Mouse (Mus musculus): ENCODE results near the gene Cdh13. TPM values are rescaled to one million over a fixed set of nuclear protein-coding genes. Genes with fewer than 3 reads are reported as not detected.

Cdh13 gene
- polyA plus RNA-seq, 1 experiment from 2014 or later = 20.0 TPM

GRCm38 (mm10) chr8:119300335-119300734, 1016.8 kb downstream of the Cdh13 start:
- Histone ChIP-seq H3K4me2 (replicated peaks) (no peak overlapping the region), H3K4me3 (replicated peaks) (no peak overlapping the region), H3K9me3 (replicated peaks) (peaks cover 9% of the 10 kb centered on the region; the same call in 1 of the 2 replicates), H3K4me1 (no peaks in the 10 kb centered on the region), H3K27me3 (no peaks in the 10 kb centered on the region), H3K9ac (no peak overlapping the region), H3K27ac (replicated peaks) (no peak overlapping the region), H3K36me3 (no peaks in the 10 kb centered on the region)
- no peak for ATAC-seq (ENCODE audit: insufficient number of reproducible peaks, low FRiP score, low TSS enrichment, low read depth)
- WGBS = 83% methylated on average over 5 of the region's 5 CpGs

DNA sequence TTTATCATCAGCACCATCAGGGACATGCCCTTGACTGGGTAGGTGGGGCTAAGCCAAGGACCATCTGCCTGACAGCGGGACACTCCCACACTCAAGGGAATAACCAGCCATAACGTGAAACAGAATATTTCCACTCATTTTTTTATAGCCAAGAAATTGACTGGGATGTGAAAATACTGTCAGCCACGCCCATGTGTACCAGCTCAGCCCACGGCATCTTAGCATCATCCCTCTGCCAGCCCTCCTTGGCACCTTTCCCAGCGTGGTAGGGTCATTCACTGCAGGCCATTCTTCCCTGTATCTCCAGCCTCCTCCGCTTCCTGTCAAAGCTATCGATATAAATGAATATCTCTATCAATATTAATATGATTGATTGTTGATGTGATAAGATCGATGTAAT, 1020.7 kb downstream of the Cdh13 start:
- Histone ChIP-seq H3K36me3 (no peaks in the 10 kb centered on the region), H3K27ac (replicated peaks) (no peak overlapping the region), H3K4me1 (no peaks in the 10 kb centered on the region), H3K9ac (no peak overlapping the region), H3K4me3 (replicated peaks) (no peak overlapping the region), H3K4me2 (replicated peaks) (no peak overlapping the region), H3K9me3 (replicated peaks) (peaks cover 9% of the 10 kb centered on the region; the same call in 1 of the 2 replicates), H3K27me3 (no peaks in the 10 kb centered on the region)
- WGBS = 68% methylated on average over 8 of the region's 8 CpGs
- ATAC-seq (ENCODE audit: insufficient number of reproducible peaks, low FRiP score, low TSS enrichment, low read depth) = no peak

DNA sequence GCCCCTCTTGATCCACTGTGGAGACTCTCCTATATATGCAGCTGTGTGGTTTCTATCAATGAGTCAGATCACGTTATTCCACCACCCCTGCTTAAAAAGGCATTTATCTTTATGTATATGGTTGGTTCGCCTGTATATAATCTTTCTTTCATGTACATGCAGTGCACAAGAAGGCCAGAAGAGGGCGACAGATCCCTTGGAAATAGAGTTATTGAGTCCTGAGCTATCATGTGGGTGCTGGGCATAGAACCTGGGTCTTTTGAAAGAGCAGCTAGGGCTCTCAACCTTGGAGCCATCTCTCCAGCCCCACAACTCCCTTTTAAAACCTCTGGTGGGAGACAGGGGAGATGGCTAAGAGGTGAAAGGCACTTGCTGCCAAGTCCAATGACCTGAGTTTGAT, 1027.9 kb downstream of the Cdh13 start:
- Histone ChIP-seq H3K4me2 (replicated peaks) (no peak overlapping the region), H3K4me3 (replicated peaks) (no peak overlapping the region), H3K9ac (no peak overlapping the region), H3K36me3 (no peaks in the 10 kb centered on the region), H3K27me3 (no peaks in the 10 kb centered on the region), H3K9me3 (replicated peaks) (no peaks in the 10 kb centered on the region), H3K4me1 (no peaks in the 10 kb centered on the region), H3K27ac (replicated peaks) (no peak overlapping the region)
- 29% methylated on average over 3 of the region's 3 CpGs for WGBS
- ATAC-seq (ENCODE audit: insufficient number of reproducible peaks, low FRiP score, low TSS enrichment, low read depth) = no peak

DNA sequence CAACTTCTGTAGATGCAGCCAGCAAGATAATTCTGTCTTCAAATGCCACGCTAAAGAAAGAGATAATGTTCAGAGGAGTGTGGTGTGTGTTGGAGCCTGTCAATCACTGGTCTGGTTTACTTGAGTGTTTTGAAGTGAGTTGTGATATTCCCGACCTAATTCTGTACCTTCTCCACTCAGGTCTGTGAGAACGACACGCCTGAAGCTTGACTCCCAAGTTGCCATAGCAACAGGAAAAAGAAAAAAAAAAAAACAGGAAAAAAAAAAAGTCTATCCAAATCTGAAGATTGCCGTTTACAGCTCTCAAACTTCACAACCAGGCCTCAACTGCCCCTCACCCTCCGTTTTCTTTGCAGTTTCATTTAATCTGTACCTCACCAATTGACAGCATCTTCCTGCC, 1039.7 kb downstream of the Cdh13 start:
- Histone ChIP-seq H3K9me3 (replicated peaks) (no peaks in the 10 kb centered on the region), H3K4me1 (no peaks in the 10 kb centered on the region), H3K9ac (no peak overlapping the region), H3K4me3 (replicated peaks) (no peak overlapping the region), H3K4me2 (replicated peaks) (no peak overlapping the region), H3K27me3 (no peaks in the 10 kb centered on the region), H3K36me3 (no peaks in the 10 kb centered on the region), H3K27ac (replicated peaks) (no peak overlapping the region)
- WGBS = 53% methylated on average over 6 of the region's 6 CpGs
- ATAC-seq (ENCODE audit: insufficient number of reproducible peaks, low FRiP score, low TSS enrichment, low read depth) = no peak

- 69% methylated on average over 4 of the region's 4 CpGs for WGBS
- Histone ChIP-seq H3K9ac (no peak overlapping the region), H3K4me3 (replicated peaks) (no peak overlapping the region), H3K4me1 (no peaks in the 10 kb centered on the region), H3K9me3 (replicated peaks) (0 out of 2 replicates have a peak, but pooled peaks cover 3% of the 10 kb centered on the region), H3K36me3 (no peaks in the 10 kb centered on the region), H3K27me3 (peaks cover 2% of the 10 kb centered on the region; the same call in 1 of the 2 replicates), H3K27ac (replicated peaks) (no peak overlapping the region), H3K4me2 (replicated peaks) (no peak overlapping the region)
- ATAC-seq (ENCODE audit: insufficient number of reproducible peaks, low FRiP score, low TSS enrichment, low read depth) = no peak
These were observed 1056.0 kb downstream of the Cdh13 start for GRCm38 (mm10) chr8:119339546-119339945.

DNA sequence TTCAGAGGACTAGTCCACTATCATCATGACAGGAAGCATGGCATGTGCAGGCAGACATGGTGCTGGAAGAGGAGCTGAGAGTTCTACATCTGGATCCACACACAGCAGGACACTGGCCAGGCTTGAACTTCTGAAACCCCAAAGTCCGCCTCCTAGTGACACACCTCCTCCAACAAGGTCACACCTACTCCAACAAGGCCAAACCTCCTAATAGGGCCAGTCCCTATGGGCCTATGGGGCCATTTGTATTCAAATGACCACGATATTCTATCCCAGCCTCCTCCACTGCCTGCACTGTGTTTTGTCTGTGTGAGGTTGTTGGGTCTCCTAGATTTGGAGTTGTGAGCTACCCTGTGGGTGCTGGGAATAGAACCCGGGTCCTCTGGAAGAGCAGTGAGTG, 1060.1 kb downstream of the Cdh13 start:
- H3K27me3 ChIP-seq = peaks cover 2% of the 10 kb centered on the region; the same call in 1 of the 2 replicates
- WGBS = 82% methylated on average over 3 of the region's 3 CpGs
- peaks cover 23% of the 10 kb centered on the region for H3K36me3 ChIP-seq
- peak overlapping the region; percentile 57 for H3K4me2 ChIP-seq (replicated peaks)
- peak overlapping the region; percentile 99; the same call in 1 of the 2 replicates for H3K4me3 ChIP-seq (replicated peaks)
- 0 out of 2 replicates have a peak, but pooled peaks cover 3% of the 10 kb centered on the region for H3K9me3 ChIP-seq (replicated peaks)
- ATAC-seq (ENCODE audit: insufficient number of reproducible peaks, low FRiP score, low TSS enrichment, low read depth) = peak; percentile 8; the same call in 1 of the 2 replicates
- H3K27ac ChIP-seq (replicated peaks) = no peak overlapping the region
- no peak overlapping the region for H3K9ac ChIP-seq
- peaks cover 7% of the 10 kb centered on the region for H3K4me1 ChIP-seq

DNA sequence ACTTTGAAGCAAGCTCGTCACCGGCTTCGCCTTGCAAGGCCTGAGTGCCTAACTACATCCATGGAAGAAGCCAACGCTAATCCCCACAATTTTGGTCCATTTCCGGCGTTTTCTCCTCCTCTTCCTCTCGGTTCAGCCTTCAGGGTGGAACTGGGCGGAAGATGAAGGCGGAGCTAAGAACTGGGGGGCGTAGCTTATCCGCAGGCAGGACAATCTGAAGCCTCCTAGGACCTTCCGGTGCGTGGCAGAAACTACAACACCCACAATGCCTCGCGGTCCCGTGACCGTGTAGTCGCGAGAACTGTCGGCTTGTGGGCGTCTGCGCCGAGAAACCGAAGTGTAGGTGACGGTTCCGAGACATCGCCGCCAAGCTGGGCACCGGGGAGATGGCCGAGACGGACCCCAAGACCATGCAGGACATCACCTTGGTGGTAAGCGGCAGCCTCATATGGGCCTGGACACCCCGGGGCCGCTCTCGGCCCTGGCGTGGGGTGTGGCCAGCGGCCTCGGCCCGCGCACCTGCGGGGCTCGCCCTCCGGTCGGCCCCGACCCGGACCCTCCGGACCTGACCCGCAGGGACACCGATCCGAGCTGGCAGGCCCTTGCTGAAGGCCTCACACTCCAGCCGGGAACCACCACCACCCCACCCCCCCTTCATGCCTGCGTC, 1060.8 kb downstream of the Cdh13 start, which contains the start of gene Hsbp1:
Gene Hsbp1, plus strand, starts transcription at position 299 of the 667 bp plus-strand sequence.
- H3K27ac ChIP-seq (replicated peaks) = peak within 1 kb of the TSS; percentile 66; the same call in 1 of the 2 replicates
- 2% methylated on average over 52 of the region's 52 CpGs for WGBS

DNA sequence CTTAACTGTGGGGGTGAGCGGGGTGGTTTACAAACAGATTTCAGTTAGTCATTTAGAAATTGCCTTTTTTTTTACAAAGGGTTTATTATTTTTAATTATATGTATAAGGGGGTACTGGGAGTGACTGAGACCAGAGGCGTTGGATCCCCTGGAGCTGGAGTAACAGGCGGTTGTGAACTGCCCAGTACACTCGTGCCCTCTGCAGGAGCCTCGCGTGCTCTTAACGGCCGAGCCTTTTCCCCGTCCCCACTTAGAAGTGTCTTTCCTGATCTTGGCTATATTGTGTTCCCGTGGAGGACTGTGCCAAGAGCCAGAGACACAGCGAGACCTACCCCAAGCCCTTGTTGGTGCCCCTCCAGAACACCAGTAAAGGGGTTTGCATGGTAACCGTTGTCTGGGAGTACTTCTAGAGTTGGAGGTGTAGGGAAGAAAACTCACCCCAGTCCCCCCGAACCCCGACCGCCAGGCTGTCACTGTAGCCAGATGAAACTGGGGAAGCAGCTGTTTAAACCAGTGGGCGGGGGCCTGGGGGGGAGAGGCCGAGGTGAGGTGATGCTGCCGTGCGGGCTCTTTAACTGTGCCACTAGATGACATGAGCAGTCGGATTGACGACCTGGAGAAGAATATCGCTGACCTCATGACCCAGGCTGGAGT, 1061.6 kb downstream of the Cdh13 start:
- ATAC-seq (ENCODE audit: insufficient number of reproducible peaks, low FRiP score, low TSS enrichment, low read depth) = no peak
- Histone ChIP-seq H3K4me3 (replicated peaks) (peak overlapping the region; percentile 99), H3K9me3 (replicated peaks) (0 out of 2 replicates have a peak, but pooled peaks cover 3% of the 10 kb centered on the region), H3K27me3 (peaks cover 2% of the 10 kb centered on the region; the same call in 1 of the 2 replicates), H3K4me2 (replicated peaks) (peak overlapping the region; percentile 57), H3K27ac (replicated peaks) (no peak overlapping the region), H3K4me1 (peaks cover 7% of the 10 kb centered on the region), H3K9ac (peak overlapping the region; percentile 99), H3K36me3 (peaks cover 34% of the 10 kb centered on the region)
- WGBS = 55% methylated on average over 22 of the region's 22 CpGs

More for the DNA sequence above, 1060.8 kb downstream of the Cdh13 start, which contains the start of gene Hsbp1:
- H3K9ac ChIP-seq = peak within 1 kb of the TSS; percentile 99
- H3K4me3 ChIP-seq (replicated peaks) = peak within 1 kb of the TSS; percentile 99
- peaks cover 2% of the 10 kb centered on the region; the same call in 1 of the 2 replicates for H3K27me3 ChIP-seq
- peak; percentile 98 for ATAC-seq (ENCODE audit: insufficient number of reproducible peaks, low FRiP score, low TSS enrichment, low read depth)
- H3K36me3 ChIP-seq = peaks cover 30% of the 10 kb centered on the region
- 0 out of 2 replicates have a peak, but pooled peaks cover 3% of the 10 kb centered on the region for H3K9me3 ChIP-seq (replicated peaks)
- H3K4me1 ChIP-seq = peaks cover 7% of the 10 kb centered on the region
- H3K4me2 ChIP-seq (replicated peaks) = peak within 1 kb of the TSS; percentile 57

GRCm38 (mm10) chr8:119345683-119346075, 1062.1 kb downstream of the Cdh13 start:
- WGBS = 82% methylated on average over 15 of the region's 15 CpGs
- H3K27ac ChIP-seq (replicated peaks) = no peak overlapping the region
- peaks cover 34% of the 10 kb centered on the region for H3K36me3 ChIP-seq
- H3K9ac ChIP-seq = no peak overlapping the region
- peaks cover 7% of the 10 kb centered on the region for H3K4me1 ChIP-seq
- no peak for ATAC-seq (ENCODE audit: insufficient number of reproducible peaks, low FRiP score, low TSS enrichment, low read depth)
- peaks cover 2% of the 10 kb centered on the region; the same call in 1 of the 2 replicates for H3K27me3 ChIP-seq
- 0 out of 2 replicates have a peak, but pooled peaks cover 3% of the 10 kb centered on the region for H3K9me3 ChIP-seq (replicated peaks)
- H3K4me2 ChIP-seq (replicated peaks) = peak overlapping the region; percentile 57
- H3K4me3 ChIP-seq (replicated peaks) = peak overlapping the region; percentile 99

- 91% methylated on average over 19 of the region's 19 CpGs for WGBS
- Histone ChIP-seq H3K4me2 (replicated peaks) (no peak overlapping the region), H3K27ac (replicated peaks) (no peak overlapping the region), H3K36me3 (peaks cover 38% of the 10 kb centered on the region), H3K9me3 (replicated peaks) (no peaks in the 10 kb centered on the region), H3K4me1 (no peaks in the 10 kb centered on the region), H3K9ac (no peak overlapping the region), H3K4me3 (replicated peaks) (no peak overlapping the region), H3K27me3 (no peaks in the 10 kb centered on the region)
- no peak for ATAC-seq (ENCODE audit: insufficient number of reproducible peaks, low FRiP score, low TSS enrichment, low read depth)
These were observed 1068.1 kb downstream of the Cdh13 start for GRCm38 (mm10) chr8:119351647-119352046.

DNA sequence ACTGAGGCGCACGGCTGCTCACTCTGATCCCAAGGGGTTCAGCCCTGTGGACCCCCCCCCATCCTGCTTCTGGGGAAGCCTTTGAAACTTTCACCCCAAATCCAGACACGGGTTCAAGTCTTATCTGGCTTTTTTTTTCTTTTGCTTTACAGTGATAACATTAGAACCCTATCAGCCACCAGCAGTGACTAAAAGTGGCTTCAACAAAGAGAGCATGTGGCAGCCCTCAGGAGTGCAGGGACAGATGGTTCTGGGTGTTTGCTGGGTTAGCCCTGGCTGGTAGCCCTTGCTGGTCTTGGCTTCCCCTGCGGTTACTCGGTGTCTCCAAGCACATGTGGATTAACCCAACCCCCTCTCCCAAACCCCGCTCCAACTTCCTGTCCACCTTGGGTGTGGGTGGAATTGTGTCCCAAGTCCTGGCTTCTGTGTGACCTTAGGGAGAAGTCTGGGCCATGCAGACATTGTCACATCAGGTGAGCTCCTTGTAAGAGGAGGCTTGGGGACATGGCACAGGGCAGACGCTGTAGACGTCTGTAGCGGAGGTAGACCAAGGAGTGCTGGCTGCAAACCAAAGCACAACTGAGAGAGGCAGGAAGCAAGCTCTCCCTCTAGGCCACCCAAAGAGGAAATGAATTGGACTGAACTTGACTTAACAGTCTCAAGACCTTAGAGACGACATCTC, 1069.6 kb downstream of the Cdh13 start:
- Histone ChIP-seq H3K4me1 (no peaks in the 10 kb centered on the region), H3K27me3 (no peaks in the 10 kb centered on the region), H3K4me2 (replicated peaks) (no peak overlapping the region), H3K9ac (no peak overlapping the region), H3K9me3 (replicated peaks) (no peaks in the 10 kb centered on the region), H3K4me3 (replicated peaks) (no peak overlapping the region), H3K36me3 (peaks cover 23% of the 10 kb centered on the region), H3K27ac (replicated peaks) (no peak overlapping the region)
- 76% methylated on average over 10 of the region's 10 CpGs for WGBS
- ATAC-seq (ENCODE audit: insufficient number of reproducible peaks, low FRiP score, low TSS enrichment, low read depth) = no peak
